In genomic region chr13:51688688-51689087, GRCm38 (mm10) we compare ENCODE assay signal across 18 mouse cellular contexts. TPM values are rescaled to one million over a fixed set of nuclear protein-coding genes. Genes with fewer than 3 reads are reported as not detected.
A peak's percentile ranks its signal among the peaks of the same experiment; 100 is the strongest.
DNase-seq lines count a peak whose midpoint lies in the region; ATAC-seq and TF ChIP-seq lines count a peak whose summit lies in the region.
"Had no signal": no experiment of that assay in that cellular context is flagged by ENCODE, and none has a peak within 500 bp of the region (broad histone marks: within the 10 kb centered on the region; RNA-seq: fewer than 3 reads in every experiment).

No protein-coding gene starts in this region.

- TF ChIP-seq CTCF in gastrocnemius, adult 2 months (IDR thresholded peaks at IDR 0.05): no peak
- TF ChIP-seq CTCF in Patski (IDR thresholded peaks at IDR 0.05): no peak

- CTCF ChIA-PET in Patski (lab: Charles Lee): interaction anchor here (1.6 kb wide), 1 partner anchor 12 kb away, joined by 5 read pairs; no protein-coding TSS in a partner anchor

- no peaks in the 10 kb centered on the region for H3K27me3 ChIP-seq in heart, embryonic 15.5 days
- no peaks in the 10 kb centered on the region for H3K27me3 ChIP-seq in heart, embryonic 11.5 days (ENCODE audit: control insufficient read depth, insufficient read depth, low read length)
- H3K27me3 ChIP-seq in Patski: no peaks in the 10 kb centered on the region
- H3K27me3 ChIP-seq in midbrain, embryonic 11.5 days (ENCODE audit: control insufficient read depth, insufficient read depth, low read length): no peaks in the 10 kb centered on the region
- H3K27me3 ChIP-seq: embryonic facial prominence, embryonic 13.5 days; forebrain, embryonic 12.5 days; hindbrain, embryonic 13.5 days had no signal

- H3K9me3 ChIP-seq in heart, embryonic 15.5 days (replicated peaks): no peaks in the 10 kb centered on the region
- H3K9me3 ChIP-seq in heart, embryonic 11.5 days (replicated peaks; ENCODE audit: control insufficient read depth, low read length): no peaks in the 10 kb centered on the region
- no peaks in the 10 kb centered on the region for H3K9me3 ChIP-seq in midbrain, embryonic 11.5 days (ENCODE audit: control insufficient read depth, low read length)
- H3K9me3 ChIP-seq: embryonic facial prominence, embryonic 13.5 days; forebrain, embryonic 12.5 days; hindbrain, embryonic 13.5 days had no signal

- 26% methylated on average over 3 of the region's 3 CpGs for WGBS in heart, embryonic 15.5 days
- 64% methylated on average over 3 of the region's 3 CpGs for WGBS in heart, embryonic 11.5 days (ENCODE audit: insufficient replicate concordance)
- WGBS in midbrain, embryonic 11.5 days: 43% methylated on average over 3 of the region's 3 CpGs

- in situ Hi-C loops in Patski (cut with MboI; ENCODE audit: low pct_unique_long_range_greater_than_20kb): no loop called here

- DNase-seq in gastrocnemius, adult 2 months: peak; percentile 4
- DNase-seq in gastrocnemius, postnatal 14 days: no peak
- no peak for DNase-seq in Patski (ENCODE audit: low read depth, low spot score)
- DNase-seq in layer of hippocampus, adult 9-11 months: no peak
- DNase-seq in midbrain, embryonic 11.5 days (ENCODE audit: low spot score, missing footprints): no peak
- DNase-seq: adrenal gland, postnatal 10 days; cerebellum, adult 11 months; cerebellum, adult 8-10 months; cerebellum, postnatal 14 days; gastrocnemius, postnatal 10 days; kidney, adult 11 months had no signal

- POLR2A ChIA-PET in Patski (lab: Charles Lee): interaction anchor here (0.6 kb wide), 1 partner anchor 129 kb away, joined by 3 read pairs; no protein-coding TSS in a partner anchor

- H3K27ac ChIP-seq in gastrocnemius, adult 2 months: no peak overlapping the region
- peak overlapping the region; percentile 29 for H3K27ac ChIP-seq in heart, embryonic 15.5 days
- H3K27ac ChIP-seq in heart, embryonic 11.5 days (ENCODE audit: low read depth, low read length): no peak overlapping the region
- no peak overlapping the region for H3K27ac ChIP-seq in midbrain, embryonic 11.5 days (ENCODE audit: low read depth, low read length)
- H3K27ac ChIP-seq: embryonic facial prominence, embryonic 13.5 days; forebrain, embryonic 12.5 days; hindbrain, embryonic 13.5 days; hindbrain, postnatal 0 days had no signal

- no peak overlapping the region for H3K4me2 ChIP-seq in heart, embryonic 15.5 days
- no peak overlapping the region for H3K4me2 ChIP-seq in heart, embryonic 11.5 days
- H3K4me2 ChIP-seq in midbrain, embryonic 11.5 days: no peak overlapping the region
- H3K4me2 ChIP-seq: embryonic facial prominence, embryonic 13.5 days; forebrain, embryonic 12.5 days; hindbrain, embryonic 13.5 days had no signal

- 0 out of 2 replicates have a peak, but pooled peaks have one; percentile 28 for ATAC-seq in heart, embryonic 15.5 days (replicated peaks; ENCODE audit: insufficient number of reproducible peaks, insufficient read depth, low FRiP score, low read depth)
- ATAC-seq in heart, embryonic 11.5 days (replicated peaks; ENCODE audit: insufficient number of reproducible peaks, low FRiP score, low TSS enrichment): no peak
- peak; percentile 44 for ATAC-seq in Patski
- no peak for ATAC-seq in midbrain, embryonic 11.5 days (ENCODE audit: low FRiP score)
- ATAC-seq: forebrain, embryonic 16.5 days; hindbrain, postnatal 0 days had no signal

- intact Hi-C loops in gastrocnemius, adult 2 months (cut with DNase I): no loop called here
- intact Hi-C loops in gastrocnemius, postnatal 14 days (cut with DNase I; ENCODE audit: low total_unique reads): no loop called here

- H3K4me1 ChIP-seq in heart, embryonic 15.5 days (replicated peaks): peaks cover 17% of the 10 kb centered on the region; the same call in 1 of the 2 replicates
- no peaks in the 10 kb centered on the region for H3K4me1 ChIP-seq in heart, embryonic 11.5 days (ENCODE audit: control insufficient read depth, insufficient read depth, low read length)
- H3K4me1 ChIP-seq in midbrain, embryonic 11.5 days (ENCODE audit: control insufficient read depth, insufficient read depth, low read length): no peaks in the 10 kb centered on the region
- H3K4me1 ChIP-seq: embryonic facial prominence, embryonic 13.5 days; forebrain, embryonic 12.5 days; hindbrain, embryonic 13.5 days had no signal

- H3K4me3 ChIP-seq in gastrocnemius, adult 2 months: no peak overlapping the region
- H3K4me3 ChIP-seq in heart, embryonic 15.5 days: no peak overlapping the region
- no peak overlapping the region for H3K4me3 ChIP-seq in heart, embryonic 11.5 days (ENCODE audit: low read depth, low read length)
- H3K4me3 ChIP-seq in midbrain, embryonic 11.5 days (ENCODE audit: low read depth, low read length): no peak overlapping the region
- H3K4me3 ChIP-seq: embryonic facial prominence, embryonic 13.5 days; forebrain, embryonic 12.5 days; hindbrain, embryonic 13.5 days had no signal

- no peak overlapping the region for H3K9ac ChIP-seq in heart, embryonic 15.5 days
- no peak overlapping the region for H3K9ac ChIP-seq in heart, embryonic 11.5 days (ENCODE audit: low read depth, low read length)
- H3K9ac ChIP-seq in midbrain, embryonic 11.5 days (ENCODE audit: low read length): no peak overlapping the region
- H3K9ac ChIP-seq: embryonic facial prominence, embryonic 13.5 days; forebrain, embryonic 12.5 days; hindbrain, embryonic 13.5 days had no signal

- H3K36me3 ChIP-seq in heart, embryonic 15.5 days: peaks cover 30% of the 10 kb centered on the region; the same call in 1 of the 2 replicates
- H3K36me3 ChIP-seq in heart, embryonic 11.5 days (ENCODE audit: control insufficient read depth, insufficient read depth, low read length): peaks cover 9% of the 10 kb centered on the region
- H3K36me3 ChIP-seq in midbrain, embryonic 11.5 days (ENCODE audit: control insufficient read depth, insufficient read depth, low read length): peaks cover 9% of the 10 kb centered on the region

RNA-seq across cellular contexts. Expression of gene Secisbp2, which starts 37.2 kb away (rescaled TPM):
- 10 to 100 TPM; 11.1 to 11.7 TPM for total RNA-seq in gastrocnemius, adult 2 months (2021)
- total RNA-seq in gastrocnemius, postnatal 14 days (2021): 1 to 10 TPM; 8.6 to 9.5 TPM
- 25.9 and 26.5 TPM in 2 replicates for polyA plus RNA-seq in heart, embryonic 15.5 days (2015; fragmentation: Nextera tagmentation; extraction: Ambion mirVana)
- 21.9 and 22.8 TPM in 2 replicates for polyA plus RNA-seq in heart, embryonic 11.5 days (2014; fragmentation: Nextera tagmentation; extraction: Ambion mirVana)
- polyA plus RNA-seq in Patski (2021): 16.1 TPM
- 22.7 and 28.5 TPM in 2 replicates for polyA plus RNA-seq in midbrain, embryonic 11.5 days (2014; fragmentation: Nextera tagmentation; extraction: Ambion mirVana)

RNA-seq across cellular contexts. Expression of gene Cks2, which starts 43.7 kb away (rescaled TPM):
- not detected for total RNA-seq in gastrocnemius, adult 2 months (2021)
- total RNA-seq in gastrocnemius, postnatal 14 days (2021): 1 to 10 TPM; 6.8 to 7.1 TPM
- polyA plus RNA-seq in heart, embryonic 15.5 days (2015; fragmentation: Nextera tagmentation; extraction: Ambion mirVana): 221 and 236 TPM in 2 replicates
- polyA plus RNA-seq in heart, embryonic 11.5 days (2014; fragmentation: Nextera tagmentation; extraction: Ambion mirVana): 295 and 306 TPM in 2 replicates
- polyA plus RNA-seq in Patski (2021): 84.0 TPM
- polyA plus RNA-seq in midbrain, embryonic 11.5 days (2014; fragmentation: Nextera tagmentation; extraction: Ambion mirVana): 364 and 404 TPM in 2 replicates

Comparison
In these comparisons a context has a peak if more than half of its experiments do, and no peak if none do; other contexts are left out.
1. ATAC-seq: peak in heart, embryonic 15.5 days (single experiment) and Patski (single experiment); none in heart, embryonic 11.5 days (single experiment) and midbrain, embryonic 11.5 days (single experiment).